Mouse (Mus musculus) embryonic facial prominence, embryonic 13.5 days (tissue): ENCODE data around the gene Dgkz. TPM values are rescaled to one million over a fixed set of nuclear protein-coding genes. Genes with fewer than 3 reads are reported as not detected.
A peak's percentile ranks its signal among the peaks of the same experiment; 100 is the strongest.

Experiments
- ATAC-seq: fragments of 200-750 bp; cut with Nextera tagmentation; 2 replicates; pipeline ENCODE4 v1.8.0; 2017; ENCODE audit warnings: low read depth; ENCODE audit not compliant: insufficient number of reproducible peaks, insufficient read depth, low FRiP score, low TSS enrichment
- H3K27ac ChIP-seq: fragments of 300-500 bp; sonication (generic); 2 replicates; pipeline ENCODE4 v1.5.1; 2015; ENCODE audit warnings: moderate library complexity, mild to moderate bottlenecking, inconsistent platforms
- H3K27me3 ChIP-seq: fragments of 300-500 bp; sonication (generic); 2 replicates; pipeline ENCODE4 v1.6.1; 2015; ENCODE audit warnings: mild to moderate bottlenecking, inconsistent platforms
- H3K36me3 ChIP-seq: fragments of 300-500 bp; sonication (generic); 2 replicates; pipeline ENCODE4 v1.6.1; 2015; ENCODE audit warnings: mild to moderate bottlenecking, inconsistent platforms
- H3K4me1 ChIP-seq: fragments of 300-500 bp; sonication (generic); 2 replicates; pipeline ENCODE4 v1.6.1; 2015; ENCODE audit warnings: inconsistent platforms
- H3K4me2 ChIP-seq: fragments of 300-500 bp; sonication (generic); 2 replicates; pipeline ENCODE4 v1.6.1; 2015; ENCODE audit warnings: moderate library complexity, mild to moderate bottlenecking, inconsistent platforms
- H3K4me3 ChIP-seq: fragments of 300-500 bp; sonication (generic); 2 replicates; pipeline ENCODE4 v1.5.1; 2015; ENCODE audit warnings: mild to moderate bottlenecking, inconsistent platforms
- H3K9ac ChIP-seq: fragments of 300-500 bp; sonication (generic); 2 replicates; pipeline ENCODE4 v1.6.1; 2015; ENCODE audit warnings: mild to moderate bottlenecking, inconsistent platforms
- H3K9me3 ChIP-seq: fragments of 300-500 bp; sonication (generic); 2 replicates; pipeline ENCODE4 v1.6.1; 2016; ENCODE audit warnings: inconsistent platforms
- WGBS: fragments of 180-500 bp; shearing (Covaris S2); methylation state at CpG from one replicate; pipeline ENCODE4 v1.1.7; 2015; ENCODE audit warnings: mixed read lengths; 5-methylcytosine and 5-hydroxymethylcytosine counted together
- polyA plus RNA-seq: library from polyadenylated mRNA; unstranded; fragments of >200 nt; fragmentation: Nextera tagmentation; extraction: Ambion mirVana; gene quantifications from 2 replicates; pipeline ENCODE4 v1.2.1, GENCODE M21; 2015

Dgkz gene
- polyA plus RNA-seq, 1 experiment from 2014 or later, result 34.2 TPM

- Histone ChIP-seq H3K4me3 (peak overlapping the region; percentile 86), H3K36me3 (peaks cover 43% of the 10 kb centered on the region), H3K9me3 (no peaks in the 10 kb centered on the region), H3K9ac (peak overlapping the region; percentile 97), H3K27me3 (no peaks in the 10 kb centered on the region), H3K27ac (peak overlapping the region; percentile 97), H3K4me2 (peak overlapping the region; percentile 90), H3K4me1 (peaks cover 42% of the 10 kb centered on the region)
- peak; percentile 50 for ATAC-seq
- WGBS, result under 1% methylated on average over 49 of the region's 50 CpGs
Measured at GRCm38 (mm10) chr2:91931328-91932159, 44.1 kb downstream of the Dgkz start.

- under 1% methylated on average over 23 of the region's 23 CpGs for WGBS
- ATAC-seq, result no peak
- H3K9ac ChIP-seq, result peak overlapping the region; percentile 97
- H3K4me2 ChIP-seq, result peak overlapping the region; percentile 90
- H3K9me3 ChIP-seq, result no peaks in the 10 kb centered on the region
- peak overlapping the region; percentile 86 for H3K4me3 ChIP-seq
- H3K4me1 ChIP-seq, result peaks cover 42% of the 10 kb centered on the region
- peak overlapping the region; percentile 97 for H3K27ac ChIP-seq
- H3K27me3 ChIP-seq, result no peaks in the 10 kb centered on the region
- H3K36me3 ChIP-seq, result peaks cover 36% of the 10 kb centered on the region
Measured at GRCm38 (mm10) chr2:91930761-91931291, 44.8 kb downstream of the Dgkz start.

- no peaks in the 10 kb centered on the region for H3K9me3 ChIP-seq
- H3K4me1 ChIP-seq, result peaks cover 42% of the 10 kb centered on the region
- 9% methylated on average over 12 of the region's 12 CpGs for WGBS
- peak overlapping the region; percentile 86 for H3K4me3 ChIP-seq
- H3K27ac ChIP-seq, result peak overlapping the region; percentile 97; the same call in 1 of the 2 replicates
- H3K4me2 ChIP-seq, result peak overlapping the region; percentile 90
- ATAC-seq, result no peak
- peak overlapping the region; percentile 97 for H3K9ac ChIP-seq
- peaks cover 6% of the 10 kb centered on the region for H3K27me3 ChIP-seq
- peaks cover 27% of the 10 kb centered on the region for H3K36me3 ChIP-seq
Measured at GRCm38 (mm10) chr2:91929936-91930335, 45.7 kb downstream of the Dgkz start.

- Histone ChIP-seq H3K4me2 (peak overlapping the region; percentile 90), H3K27ac (no peak overlapping the region), H3K9ac (peak overlapping the region; percentile 97), H3K9me3 (no peaks in the 10 kb centered on the region), H3K4me3 (peak overlapping the region; percentile 86), H3K36me3 (peaks cover 22% of the 10 kb centered on the region), H3K4me1 (peaks cover 42% of the 10 kb centered on the region), H3K27me3 (peaks cover 11% of the 10 kb centered on the region)
- WGBS, result 47% methylated on average over 3 of the region's 3 CpGs
- ATAC-seq, result no peak
Measured at GRCm38 (mm10) chr2:91929455-91929854, 46.2 kb downstream of the Dgkz start.

GRCm38 (mm10) chr2:91928534-91929350 is 46.9 kb downstream of the Dgkz start:
- no peak overlapping the region for H3K27ac ChIP-seq
- no peak for ATAC-seq
- H3K36me3 ChIP-seq, result peaks cover 17% of the 10 kb centered on the region
- peaks cover 18% of the 10 kb centered on the region for H3K27me3 ChIP-seq
- H3K4me3 ChIP-seq, result no peak overlapping the region
- 77% methylated on average over 23 of the region's 23 CpGs for WGBS
- no peak overlapping the region for H3K9ac ChIP-seq
- peaks cover 38% of the 10 kb centered on the region for H3K4me1 ChIP-seq
- H3K9me3 ChIP-seq, result no peaks in the 10 kb centered on the region
- no peak overlapping the region for H3K4me2 ChIP-seq

GRCm38 (mm10) chr2:91927826-91928533 is 47.7 kb downstream of the Dgkz start:
- peaks cover 11% of the 10 kb centered on the region for H3K36me3 ChIP-seq
- 0 out of 2 replicates have a peak overlapping the region, but pooled peaks have one; percentile 11 for H3K4me3 ChIP-seq
- peaks cover 26% of the 10 kb centered on the region for H3K27me3 ChIP-seq
- no peaks in the 10 kb centered on the region for H3K9me3 ChIP-seq
- 45% methylated on average over 34 of the region's 34 CpGs for WGBS
- no peak overlapping the region for H3K9ac ChIP-seq
- no peak overlapping the region for H3K27ac ChIP-seq
- no peak for ATAC-seq
- H3K4me2 ChIP-seq, result peak overlapping the region; percentile 24; the same call in 1 of the 2 replicates
- H3K4me1 ChIP-seq, result peaks cover 38% of the 10 kb centered on the region

- H3K36me3 ChIP-seq, result peaks cover 11% of the 10 kb centered on the region
- H3K4me3 ChIP-seq, result 0 out of 2 replicates have a peak within 1 kb of the TSS, but pooled peaks have one; percentile 11
- peak within 1 kb of the TSS; percentile 24; the same call in 1 of the 2 replicates for H3K4me2 ChIP-seq
- 79% methylated on average over 3 of the region's 3 CpGs for WGBS
- H3K4me1 ChIP-seq, result peaks cover 38% of the 10 kb centered on the region
- ATAC-seq, result no peak
- no peaks in the 10 kb centered on the region for H3K9me3 ChIP-seq
- H3K27me3 ChIP-seq, result peaks cover 36% of the 10 kb centered on the region
- H3K9ac ChIP-seq, result no peak within 1 kb of the TSS
- no peak within 1 kb of the TSS for H3K27ac ChIP-seq
Measured at GRCm38 (mm10) chr2:91926949-91927348, 48.7 kb downstream of the Dgkz start, which contains the start of gene Chrm4. TSS of gene Chrm4 (plus strand) at chr2:91927249.

GRCm38 (mm10) chr2:91925442-91925841 is 50.2 kb downstream of the Dgkz start:
- Histone ChIP-seq H3K4me3 (no peak overlapping the region), H3K27me3 (peaks cover 51% of the 10 kb centered on the region), H3K9me3 (no peaks in the 10 kb centered on the region), H3K9ac (no peak overlapping the region), H3K4me2 (no peak overlapping the region), H3K36me3 (peaks cover 11% of the 10 kb centered on the region), H3K27ac (no peak overlapping the region), H3K4me1 (peaks cover 47% of the 10 kb centered on the region)
- no peak for ATAC-seq
- 83% methylated on average over 15 of the region's 15 CpGs for WGBS

GRCm38 (mm10) chr2:91924726-91925125 is 50.9 kb downstream of the Dgkz start:
- no peak for ATAC-seq
- Histone ChIP-seq H3K36me3 (peaks cover 11% of the 10 kb centered on the region), H3K9me3 (no peaks in the 10 kb centered on the region), H3K27me3 (peaks cover 58% of the 10 kb centered on the region), H3K9ac (no peak overlapping the region), H3K4me1 (peaks cover 41% of the 10 kb centered on the region), H3K4me2 (no peak overlapping the region), H3K27ac (no peak overlapping the region), H3K4me3 (no peak overlapping the region)
- WGBS, result 42% methylated on average over 1 of the region's 1 CpGs

- Histone ChIP-seq H3K36me3 (peaks cover 9% of the 10 kb centered on the region), H3K9ac (0 out of 2 replicates have a peak overlapping the region, but pooled peaks have one; percentile 44), H3K27me3 (peaks cover 59% of the 10 kb centered on the region), H3K9me3 (no peaks in the 10 kb centered on the region), H3K4me2 (peak overlapping the region; percentile 97), H3K4me3 (peak overlapping the region; percentile 60), H3K27ac (no peak overlapping the region), H3K4me1 (peaks cover 34% of the 10 kb centered on the region)
- 3% methylated on average over 54 of the region's 54 CpGs for WGBS
- ATAC-seq, result no peak
Measured at GRCm38 (mm10) chr2:91923415-91924337, 52.0 kb downstream of the Dgkz start.
